Mouse (Mus musculus) olfactory bulb, adult 2 months (tissue): ENCODE data around the gene Emg1.

Source experiments
- CTCF ChIP-seq: fragments of 200-500 bp; IDR thresholded peaks from 2 replicates; pipeline ENCODE4 v1.5.1; 2012; ENCODE audit warnings: low read depth, mild to moderate bottlenecking, low read length, moderate library complexity; ENCODE audit not compliant: insufficient read depth
- POLR2A ChIP-seq: fragments of 200-500 bp; IDR thresholded peaks from 2 replicates; pipeline ENCODE4 v1.6.1; 2012; ENCODE audit warnings: mild to moderate bottlenecking, low read depth, low read length, moderate library complexity; ENCODE audit not compliant: insufficient read depth

- TF ChIP-seq POLR2A (no peak), CTCF (no peak)
These were observed 11.6 kb upstream of the Emg1 start for GRCm38 (mm10) chr6:124723541-124723940.
